Comparison of ENCODE assay signal across 10 mouse cellular contexts in the genomic region with DNA sequence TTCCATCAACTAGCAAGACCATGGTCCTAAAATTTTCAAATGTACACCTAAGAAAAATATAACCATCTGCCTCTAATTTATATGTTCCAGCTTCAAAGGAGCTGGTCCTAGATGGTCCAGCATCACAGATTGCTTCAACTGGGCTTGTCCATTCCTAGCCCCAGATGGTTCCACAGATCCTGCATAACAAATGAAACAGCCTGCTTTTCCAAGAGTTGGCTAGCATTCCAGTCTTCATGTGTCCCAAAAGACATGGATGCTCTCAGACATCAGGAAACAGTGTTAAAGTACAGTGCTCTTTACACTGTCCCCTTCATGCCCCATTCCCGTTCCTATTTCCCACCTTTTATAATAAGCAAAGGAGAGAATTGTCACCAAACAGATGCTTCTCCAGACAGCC.
DNase-seq lines count a peak whose midpoint lies in the region.
"Had no signal": no experiment of that assay in that cellular context is flagged by ENCODE, and none has a peak within 500 bp of the region (broad histone marks: within the 10 kb centered on the region; RNA-seq: fewer than 3 reads in every experiment).

No protein-coding gene starts in this region.

- peak; percentile 37 for DNase-seq in cerebellum, adult 9-11 months
- no peak for DNase-seq in cerebellum, adult 11 months
- DNase-seq in layer of hippocampus, adult 11-12 months (ENCODE audit: low spot score) = peak; percentile 36
- no peak for DNase-seq in layer of hippocampus, postnatal 10 days (ENCODE audit: low spot score in 2 of 2)
- DNase-seq in layer of hippocampus, adult 9-10 months (ENCODE audit: low spot score) = peak; percentile 26
- no peak for DNase-seq in adrenal gland, postnatal 25 days
- DNase-seq: adrenal gland, postnatal 14 days; gastrocnemius, postnatal 14 days; heart, adult 2 months; heart, postnatal 14 days had no signal

Comparison
In these comparisons a context has a peak if more than half of its experiments do, and no peak if none do; other contexts are left out.
1. DNase-seq: peak in cerebellum, adult 9-11 months (single experiment), layer of hippocampus, adult 11-12 months (single experiment) and layer of hippocampus, adult 9-10 months (single experiment); none in cerebellum, adult 11 months (single experiment), layer of hippocampus, postnatal 10 days (0 of 2) and adrenal gland, postnatal 25 days (single experiment).